Mouse (Mus musculus): ENCODE measurements at regions not wholly inside any gene's neighbourhood (a gene's known extent, or its start where the extent isn't known, plus 50 kb on each side); places are given as distances from the start of the nearest gene placed in this dataset.

DNA sequence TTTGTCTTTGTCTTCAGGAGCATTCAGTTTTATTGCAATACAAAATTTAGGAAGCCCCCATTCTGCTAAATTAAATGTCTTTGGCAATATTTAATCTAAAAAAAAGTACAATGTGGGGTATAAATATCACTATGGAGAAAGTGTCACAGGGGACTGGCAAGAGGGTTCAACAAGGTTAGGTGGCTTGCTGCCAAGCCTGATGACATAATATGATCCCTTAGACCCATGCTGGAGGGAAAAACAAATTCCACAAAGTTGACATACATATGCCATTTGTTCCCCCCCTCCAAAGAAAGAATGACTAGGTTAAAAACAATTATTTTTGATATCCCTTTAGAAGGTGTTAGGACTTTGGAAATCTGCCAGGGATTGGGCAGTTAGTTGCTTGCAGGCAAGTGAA, 108.4 kb upstream of the Marcks start:
- Histone ChIP-seq H3K9me3 (ENCODE audit: control insufficient read depth, low read length) (no peaks in the 10 kb centered on the region), H3K9ac (ENCODE audit: low read length) (no peak overlapping the region), H3K4me2 (no peak overlapping the region), H3K4me3 (ENCODE audit: low read depth, low read length) (no peak overlapping the region), H3K4me1 (ENCODE audit: control insufficient read depth, insufficient read depth, low read length) (0 out of 2 replicates have a peak, but pooled peaks cover 4% of the 10 kb centered on the region), H3K27me3 (ENCODE audit: control insufficient read depth, insufficient read depth, low read length) (no peaks in the 10 kb centered on the region), H3K36me3 (ENCODE audit: control insufficient read depth, insufficient read depth, low read length) (no peaks in the 10 kb centered on the region), H3K27ac (ENCODE audit: low read depth, low read length) (no peak overlapping the region)
- DNase-seq (ENCODE audit: low spot score, missing footprints) (no peak), ATAC-seq (ENCODE audit: low FRiP score) (no peak)

GRCm38 (mm10) chr10:37243136-37243535, 104.4 kb upstream of the Marcks start:
- no peaks in the 10 kb centered on the region for H3K27me3 ChIP-seq (ENCODE audit: control insufficient read depth, insufficient read depth, low read length)
- H3K4me1 ChIP-seq (ENCODE audit: control insufficient read depth, insufficient read depth, low read length), result no peaks in the 10 kb centered on the region
- H3K4me2 ChIP-seq, result no peak overlapping the region
- WGBS, result 85% methylated on average over 2 of the region's 2 CpGs
- H3K27ac ChIP-seq (ENCODE audit: low read depth, low read length), result no peak overlapping the region
- H3K9me3 ChIP-seq (ENCODE audit: control insufficient read depth, low read length), result no peaks in the 10 kb centered on the region
- ATAC-seq (ENCODE audit: low FRiP score), result no peak
- DNase-seq (ENCODE audit: low spot score, missing footprints), result no peak
- H3K4me3 ChIP-seq (ENCODE audit: low read depth, low read length), result no peak overlapping the region
- H3K9ac ChIP-seq (ENCODE audit: low read length), result no peak overlapping the region
- no peaks in the 10 kb centered on the region for H3K36me3 ChIP-seq (ENCODE audit: control insufficient read depth, insufficient read depth, low read length)

GRCm38 (mm10) chr10:37241821-37242263, 103.1 kb upstream of the Marcks start:
- ATAC-seq (ENCODE audit: low FRiP score) (no peak), DNase-seq (ENCODE audit: low spot score, missing footprints) (no peak)
- Histone ChIP-seq H3K9me3 (ENCODE audit: control insufficient read depth, low read length) (no peaks in the 10 kb centered on the region), H3K27me3 (ENCODE audit: control insufficient read depth, insufficient read depth, low read length) (no peaks in the 10 kb centered on the region), H3K4me1 (ENCODE audit: control insufficient read depth, insufficient read depth, low read length) (no peaks in the 10 kb centered on the region), H3K27ac (ENCODE audit: low read depth, low read length) (no peak overlapping the region), H3K36me3 (ENCODE audit: control insufficient read depth, insufficient read depth, low read length) (no peaks in the 10 kb centered on the region), H3K4me2 (no peak overlapping the region), H3K4me3 (ENCODE audit: low read depth, low read length) (no peak overlapping the region), H3K9ac (ENCODE audit: low read length) (no peak overlapping the region)
- WGBS, result 82% methylated on average over 4 of the region's 4 CpGs

GRCm38 (mm10) chr10:37240634-37241033, 101.9 kb upstream of the Marcks start:
- Histone ChIP-seq H3K36me3 (ENCODE audit: control insufficient read depth, insufficient read depth, low read length) (no peaks in the 10 kb centered on the region), H3K4me1 (ENCODE audit: control insufficient read depth, insufficient read depth, low read length) (no peaks in the 10 kb centered on the region), H3K4me2 (no peak overlapping the region), H3K27ac (ENCODE audit: low read depth, low read length) (no peak overlapping the region), H3K27me3 (ENCODE audit: control insufficient read depth, insufficient read depth, low read length) (no peaks in the 10 kb centered on the region), H3K4me3 (ENCODE audit: low read depth, low read length) (no peak overlapping the region), H3K9ac (ENCODE audit: low read length) (no peak overlapping the region), H3K9me3 (ENCODE audit: control insufficient read depth, low read length) (no peaks in the 10 kb centered on the region)
- peak; percentile 67 for DNase-seq (ENCODE audit: low spot score, missing footprints)
- ATAC-seq (ENCODE audit: low FRiP score), result no peak
- WGBS, result 84% methylated on average over 4 of the region's 4 CpGs

DNA sequence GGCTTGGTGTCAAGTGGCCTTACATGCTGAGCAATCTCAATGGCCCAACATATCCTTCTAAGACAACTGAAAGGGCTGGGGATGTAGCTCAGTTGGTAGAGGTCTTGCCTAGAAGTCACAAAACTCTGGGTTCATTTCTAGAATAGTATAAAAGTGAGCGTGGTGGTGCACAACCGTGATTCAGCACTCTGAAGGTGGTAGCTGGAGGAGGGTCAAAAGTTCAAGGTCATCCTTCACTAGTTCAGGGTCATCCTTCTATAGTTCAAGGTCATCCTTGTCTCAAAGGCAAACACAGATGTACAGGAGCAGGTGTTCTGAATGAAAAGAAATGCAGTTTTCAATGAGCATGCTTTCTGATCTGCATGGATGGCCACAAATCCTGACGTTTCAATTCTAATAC, 101.5 kb upstream of the Marcks start:
- Histone ChIP-seq H3K36me3 (ENCODE audit: control insufficient read depth, insufficient read depth, low read length) (no peaks in the 10 kb centered on the region), H3K4me2 (no peak overlapping the region), H3K4me3 (ENCODE audit: low read depth, low read length) (no peak overlapping the region), H3K4me1 (ENCODE audit: control insufficient read depth, insufficient read depth, low read length) (no peaks in the 10 kb centered on the region), H3K27ac (ENCODE audit: low read depth, low read length) (no peak overlapping the region), H3K9me3 (ENCODE audit: control insufficient read depth, low read length) (no peaks in the 10 kb centered on the region), H3K27me3 (ENCODE audit: control insufficient read depth, insufficient read depth, low read length) (no peaks in the 10 kb centered on the region), H3K9ac (ENCODE audit: low read length) (no peak overlapping the region)
- ATAC-seq (ENCODE audit: low FRiP score), result no peak
- 74% methylated on average over 3 of the region's 3 CpGs for WGBS
- DNase-seq (ENCODE audit: low spot score, missing footprints), result peak; percentile 64

- no peak overlapping the region for H3K27ac ChIP-seq (ENCODE audit: low read depth, low read length)
- ATAC-seq (ENCODE audit: low FRiP score), result no peak
- no peak overlapping the region for H3K9ac ChIP-seq (ENCODE audit: low read length)
- DNase-seq (ENCODE audit: low spot score, missing footprints), result no peak
- 0 out of 2 replicates have a peak, but pooled peaks cover 2% of the 10 kb centered on the region for H3K4me1 ChIP-seq (ENCODE audit: control insufficient read depth, insufficient read depth, low read length)
- H3K36me3 ChIP-seq (ENCODE audit: control insufficient read depth, insufficient read depth, low read length), result no peaks in the 10 kb centered on the region
- no peaks in the 10 kb centered on the region for H3K27me3 ChIP-seq (ENCODE audit: control insufficient read depth, insufficient read depth, low read length)
- no peaks in the 10 kb centered on the region for H3K9me3 ChIP-seq (ENCODE audit: control insufficient read depth, low read length)
- WGBS, result 78% methylated on average over 4 of the region's 4 CpGs
- no peak overlapping the region for H3K4me2 ChIP-seq
- no peak overlapping the region for H3K4me3 ChIP-seq (ENCODE audit: low read depth, low read length)
Observed at GRCm38 (mm10) chr10:37236001-37236822, 97.5 kb upstream of the Marcks start.

- DNase-seq (ENCODE audit: low spot score, missing footprints) (peak; percentile 93), ATAC-seq (ENCODE audit: low FRiP score) (peak; percentile 92)
- Histone ChIP-seq H3K27ac (ENCODE audit: low read depth, low read length) (peak overlapping the region; percentile 60), H3K4me3 (ENCODE audit: low read depth, low read length) (no peak overlapping the region), H3K27me3 (ENCODE audit: control insufficient read depth, insufficient read depth, low read length) (no peaks in the 10 kb centered on the region), H3K9me3 (ENCODE audit: control insufficient read depth, low read length) (no peaks in the 10 kb centered on the region), H3K9ac (ENCODE audit: low read length) (no peak overlapping the region; the same call in 1 of the 2 replicates), H3K4me1 (ENCODE audit: control insufficient read depth, insufficient read depth, low read length) (0 out of 2 replicates have a peak, but pooled peaks cover 2% of the 10 kb centered on the region), H3K36me3 (ENCODE audit: control insufficient read depth, insufficient read depth, low read length) (no peaks in the 10 kb centered on the region), H3K4me2 (peak overlapping the region; percentile 18; the same call in 1 of the 2 replicates)
- 17% methylated on average over 9 of the region's 12 CpGs for WGBS
Observed at GRCm38 (mm10) chr10:37231936-37232556, 93.3 kb upstream of the Marcks start.

GRCm38 (mm10) chr10:37231159-37231558, 92.4 kb upstream of the Marcks start:
- H3K4me1 ChIP-seq (ENCODE audit: control insufficient read depth, insufficient read depth, low read length), result 0 out of 2 replicates have a peak, but pooled peaks cover 2% of the 10 kb centered on the region
- WGBS, result 84% methylated on average over 6 of the region's 6 CpGs
- peak overlapping the region; percentile 1; the same call in 1 of the 2 replicates for H3K27ac ChIP-seq (ENCODE audit: low read depth, low read length)
- no peak overlapping the region for H3K4me3 ChIP-seq (ENCODE audit: low read depth, low read length)
- H3K9me3 ChIP-seq (ENCODE audit: control insufficient read depth, low read length), result no peaks in the 10 kb centered on the region
- ATAC-seq (ENCODE audit: low FRiP score) (0 out of 2 replicates have a peak, but pooled peaks have one; percentile 34), DNase-seq (ENCODE audit: low spot score, missing footprints) (no peak)
- H3K36me3 ChIP-seq (ENCODE audit: control insufficient read depth, insufficient read depth, low read length), result no peaks in the 10 kb centered on the region
- no peak overlapping the region for H3K9ac ChIP-seq (ENCODE audit: low read length)
- H3K27me3 ChIP-seq (ENCODE audit: control insufficient read depth, insufficient read depth, low read length), result no peaks in the 10 kb centered on the region
- H3K4me2 ChIP-seq, result no peak overlapping the region

- WGBS, result 87% methylated on average over 3 of the region's 3 CpGs
- no peaks in the 10 kb centered on the region for H3K27me3 ChIP-seq (ENCODE audit: control insufficient read depth, insufficient read depth, low read length)
- no peak overlapping the region for H3K4me2 ChIP-seq
- H3K9ac ChIP-seq (ENCODE audit: low read length), result no peak overlapping the region
- no peak overlapping the region for H3K4me3 ChIP-seq (ENCODE audit: low read depth, low read length)
- no peaks in the 10 kb centered on the region for H3K9me3 ChIP-seq (ENCODE audit: control insufficient read depth, low read length)
- ATAC-seq (ENCODE audit: low FRiP score) (no peak), DNase-seq (ENCODE audit: low spot score, missing footprints) (peak; percentile 47)
- 0 out of 2 replicates have a peak, but pooled peaks cover 2% of the 10 kb centered on the region for H3K4me1 ChIP-seq (ENCODE audit: control insufficient read depth, insufficient read depth, low read length)
- H3K27ac ChIP-seq (ENCODE audit: low read depth, low read length), result no peak overlapping the region
- no peaks in the 10 kb centered on the region for H3K36me3 ChIP-seq (ENCODE audit: control insufficient read depth, insufficient read depth, low read length)
Observed at GRCm38 (mm10) chr10:37227889-37228288, 89.2 kb upstream of the Marcks start.
